Mouse (Mus musculus): ENCODE measurements around the gene Carf. TPM values are rescaled to one million over a fixed set of nuclear protein-coding genes. Genes with fewer than 3 reads are reported as not detected.

Gene Carf
- polyA plus RNA-seq, 1 experiment from 2014 or later = 5.9 TPM

- H3K4me2 ChIP-seq (replicated peaks; ENCODE audit: low read depth, low read length) = no peak overlapping the region
- peaks cover 7% of the 10 kb centered on the region for H3K36me3 ChIP-seq (ENCODE audit: control insufficient read depth, insufficient read depth, low read length)
- H3K9me3 ChIP-seq (ENCODE audit: control insufficient read depth, low read length) = no peaks in the 10 kb centered on the region
- no peak overlapping the region for H3K9ac ChIP-seq (ENCODE audit: low read depth, low read length)
- no peak for DNase-seq (ENCODE audit: low spot score)
- ATAC-seq (ENCODE audit: low FRiP score) = no peak
- H3K27ac ChIP-seq (ENCODE audit: low read depth, low read length) = no peak overlapping the region
- WGBS = 85% methylated on average over 4 of the region's 4 CpGs
- no peaks in the 10 kb centered on the region for H3K27me3 ChIP-seq (ENCODE audit: control insufficient read depth, insufficient read depth, low read length)
- no peaks in the 10 kb centered on the region for H3K4me1 ChIP-seq (replicated peaks; ENCODE audit: control insufficient read depth, insufficient read depth, low read length)
- no peak overlapping the region for H3K4me3 ChIP-seq (ENCODE audit: low read depth, low read length)
Measured at GRCm38 (mm10) chr1:60199006-60199405, 101.0 kb downstream of the Carf start.

Other genes with a start within 250 kb of the Carf start
- gene Fam117b, start 185.2 kb upstream of the Carf start, polyA plus RNA-seq (2014; fragmentation: Nextera tagmentation; extraction: Ambion mirVana) = 20.2 and 20.8 TPM in 2 replicates
- 4.2 and 4.5 TPM in 2 replicates for gene Ica1l, start 55.1 kb upstream of the Carf start, polyA plus RNA-seq (2014; fragmentation: Nextera tagmentation; extraction: Ambion mirVana)
- 50.2 and 50.7 TPM in 2 replicates for gene Wdr12, start 398 bp downstream of the Carf start, polyA plus RNA-seq (2014; fragmentation: Nextera tagmentation; extraction: Ambion mirVana)
- 7.9 and 10.9 TPM in 2 replicates for gene Nbeal1, start 82.4 kb downstream of the Carf start, polyA plus RNA-seq (2014; fragmentation: Nextera tagmentation; extraction: Ambion mirVana)
- 18.3 and 21.2 TPM in 2 replicates for gene Cyp20a1, start 245.1 kb downstream of the Carf start, polyA plus RNA-seq (2014; fragmentation: Nextera tagmentation; extraction: Ambion mirVana)